Mouse (Mus musculus): ENCODE measurements around the gene Fnip2. TPM values are rescaled to one million over a fixed set of nuclear protein-coding genes. Genes with fewer than 3 reads are reported as not detected.

Gene Fnip2
- polyA plus RNA-seq, 1 experiment from 2014 or later, result 9.9 TPM

- H3K4me2 ChIP-seq (replicated peaks), result no peak overlapping the region
- H3K27me3 ChIP-seq (ENCODE audit: control insufficient read depth, insufficient read depth, low read length), result no peaks in the 10 kb centered on the region
- no peaks in the 10 kb centered on the region for H3K9me3 ChIP-seq (ENCODE audit: control insufficient read depth, low read length)
- no peak overlapping the region for H3K4me3 ChIP-seq (replicated peaks; ENCODE audit: low read length)
- DNase-seq (ENCODE audit: low spot score), result no peak
- no peaks in the 10 kb centered on the region for H3K36me3 ChIP-seq (replicated peaks; ENCODE audit: control insufficient read depth, insufficient read depth)
- 0 out of 2 replicates have a peak, but pooled peaks cover 3% of the 10 kb centered on the region for H3K4me1 ChIP-seq (replicated peaks; ENCODE audit: control insufficient read depth, insufficient read depth, low read length)
- no peak for ATAC-seq (ENCODE audit: low FRiP score)
- 91% methylated on average over 6 of the region's 6 CpGs for WGBS
- H3K9ac ChIP-seq, result no peak overlapping the region
- H3K27ac ChIP-seq, result no peak overlapping the region
Observed at GRCm38 (mm10) chr3:79555061-79555460, 12.5 kb downstream of the Fnip2 start.

DNA sequence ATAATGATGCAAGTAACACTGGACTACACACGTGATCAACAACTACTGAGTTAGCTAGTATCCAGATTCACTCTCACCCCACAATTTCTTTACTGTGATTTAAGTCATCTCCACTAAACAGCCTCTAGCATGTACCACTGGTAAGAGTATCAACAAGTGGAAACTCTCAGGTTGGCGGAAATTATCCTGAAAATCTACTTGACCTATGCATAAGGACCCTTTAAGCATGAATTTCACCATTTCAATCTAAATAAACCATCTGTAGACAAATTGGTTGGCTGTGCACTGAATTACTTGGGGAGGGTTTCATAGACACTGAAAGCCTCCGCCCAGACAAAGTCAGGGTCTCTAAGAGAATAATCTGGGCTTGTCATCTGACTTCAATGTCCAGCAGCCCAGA lies 13.8 kb downstream of the Fnip2 start:
- no peak overlapping the region for H3K4me2 ChIP-seq (replicated peaks)
- H3K36me3 ChIP-seq (replicated peaks; ENCODE audit: control insufficient read depth, insufficient read depth), result no peaks in the 10 kb centered on the region
- no peak overlapping the region for H3K4me3 ChIP-seq (replicated peaks; ENCODE audit: low read length)
- no peaks in the 10 kb centered on the region for H3K27me3 ChIP-seq (ENCODE audit: control insufficient read depth, insufficient read depth, low read length)
- H3K4me1 ChIP-seq (replicated peaks; ENCODE audit: control insufficient read depth, insufficient read depth, low read length), result no peaks in the 10 kb centered on the region
- H3K27ac ChIP-seq, result no peak overlapping the region
- DNase-seq (ENCODE audit: low spot score) (no peak), ATAC-seq (ENCODE audit: low FRiP score) (no peak)
- H3K9ac ChIP-seq, result no peak overlapping the region
- no peaks in the 10 kb centered on the region for H3K9me3 ChIP-seq (ENCODE audit: control insufficient read depth, low read length)
- 96% methylated on average over 3 of the region's 3 CpGs for WGBS

GRCm38 (mm10) chr3:79551826-79552552 lies 15.6 kb downstream of the Fnip2 start:
- H3K36me3 ChIP-seq (replicated peaks; ENCODE audit: control insufficient read depth, insufficient read depth), result no peaks in the 10 kb centered on the region
- ATAC-seq (ENCODE audit: low FRiP score) (no peak), DNase-seq (ENCODE audit: low spot score) (no peak)
- H3K4me3 ChIP-seq (replicated peaks; ENCODE audit: low read length), result no peak overlapping the region
- WGBS, result 85% methylated on average over 10 of the region's 10 CpGs
- no peaks in the 10 kb centered on the region for H3K27me3 ChIP-seq (ENCODE audit: control insufficient read depth, insufficient read depth, low read length)
- no peak overlapping the region for H3K27ac ChIP-seq
- no peaks in the 10 kb centered on the region for H3K4me1 ChIP-seq (replicated peaks; ENCODE audit: control insufficient read depth, insufficient read depth, low read length)
- no peaks in the 10 kb centered on the region for H3K9me3 ChIP-seq (ENCODE audit: control insufficient read depth, low read length)
- no peak overlapping the region for H3K4me2 ChIP-seq (replicated peaks)
- no peak overlapping the region for H3K9ac ChIP-seq

- DNase-seq (ENCODE audit: low spot score), result no peak
- H3K9me3 ChIP-seq (ENCODE audit: control insufficient read depth, low read length), result no peaks in the 10 kb centered on the region
Observed at GRCm38 (mm10) chr3:79549751-79550393, 17.7 kb downstream of the Fnip2 start.

DNA sequence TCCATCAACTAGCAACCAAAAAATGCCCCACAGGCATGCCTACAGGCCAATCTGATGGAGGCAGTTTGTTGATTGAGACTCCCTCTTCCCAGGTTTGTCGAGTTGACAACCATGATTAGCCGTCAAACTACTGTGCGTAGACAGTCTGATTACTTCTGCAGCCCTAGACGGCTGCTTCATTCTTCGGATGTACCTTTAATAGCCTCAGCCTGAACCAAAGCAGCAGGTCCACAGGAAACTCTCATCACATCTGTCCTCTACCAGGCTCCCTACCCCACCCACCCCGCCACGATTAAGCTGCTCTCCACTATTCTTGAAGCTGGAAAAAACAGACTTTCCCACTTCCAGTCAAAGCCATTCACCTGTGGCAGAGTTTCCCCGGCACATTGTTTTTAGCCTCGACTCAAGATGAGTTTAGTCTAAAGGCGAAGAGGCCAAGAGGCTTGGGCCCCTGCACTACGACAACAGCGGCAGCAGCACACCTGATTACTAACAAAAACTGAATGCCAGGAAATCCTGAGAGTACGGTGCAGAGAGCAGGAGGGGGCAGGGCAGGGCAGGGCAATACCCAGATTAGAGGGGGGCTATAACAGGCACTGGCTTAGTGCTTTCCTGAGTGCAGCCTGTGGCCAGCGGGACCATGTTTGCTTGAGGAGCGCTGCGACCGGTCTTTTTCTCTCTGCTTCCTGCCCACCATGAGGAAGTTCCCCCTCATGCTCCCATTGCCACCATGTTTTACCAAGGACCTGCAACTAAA lies 18.7 kb downstream of the Fnip2 start:
- DNase-seq (ENCODE audit: low spot score), result no peak
- H3K9me3 ChIP-seq (ENCODE audit: control insufficient read depth, low read length), result no peaks in the 10 kb centered on the region
- H3K4me2 ChIP-seq (replicated peaks), result no peak overlapping the region
- 89% methylated on average over 17 of the region's 17 CpGs for WGBS
- no peak for ATAC-seq (ENCODE audit: low FRiP score)
- H3K36me3 ChIP-seq (replicated peaks; ENCODE audit: control insufficient read depth, insufficient read depth), result no peaks in the 10 kb centered on the region
- H3K27ac ChIP-seq, result no peak overlapping the region
- no peaks in the 10 kb centered on the region for H3K27me3 ChIP-seq (ENCODE audit: control insufficient read depth, insufficient read depth, low read length)
- H3K4me3 ChIP-seq (replicated peaks; ENCODE audit: low read length), result no peak overlapping the region
- H3K4me1 ChIP-seq (replicated peaks; ENCODE audit: control insufficient read depth, insufficient read depth, low read length), result no peaks in the 10 kb centered on the region
- H3K9ac ChIP-seq, result no peak overlapping the region

More at GRCm38 (mm10) chr3:79549751-79550393, 17.7 kb downstream of the Fnip2 start:
- no peak for ATAC-seq (ENCODE audit: low FRiP score)
- H3K9ac ChIP-seq, result no peak overlapping the region
- no peaks in the 10 kb centered on the region for H3K4me1 ChIP-seq (replicated peaks; ENCODE audit: control insufficient read depth, insufficient read depth, low read length)
- no peak overlapping the region for H3K4me2 ChIP-seq (replicated peaks)
- H3K36me3 ChIP-seq (replicated peaks; ENCODE audit: control insufficient read depth, insufficient read depth), result no peaks in the 10 kb centered on the region
- H3K4me3 ChIP-seq (replicated peaks; ENCODE audit: low read length), result no peak overlapping the region
- no peak overlapping the region for H3K27ac ChIP-seq
- 95% methylated on average over 8 of the region's 8 CpGs for WGBS
- H3K27me3 ChIP-seq (ENCODE audit: control insufficient read depth, insufficient read depth, low read length), result no peaks in the 10 kb centered on the region

DNA sequence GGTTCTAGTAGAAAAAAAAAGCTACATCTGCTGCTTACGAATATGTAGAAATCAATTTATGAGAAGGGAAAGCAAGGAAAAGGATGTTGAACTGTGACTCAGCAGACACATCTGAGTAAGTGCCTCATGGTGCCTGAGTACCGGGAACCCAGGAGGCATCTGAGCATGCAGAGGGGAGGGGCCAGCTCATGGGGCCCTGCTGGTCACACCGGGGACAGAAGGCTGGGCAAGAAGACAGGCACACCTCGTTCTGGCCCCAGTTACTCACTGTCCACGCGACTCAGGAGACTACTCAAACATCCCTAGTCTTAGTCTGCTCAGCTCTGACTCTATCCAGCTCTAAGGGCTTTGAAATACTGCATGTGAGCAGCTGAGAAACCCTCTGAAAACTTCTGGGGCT lies 25.0 kb downstream of the Fnip2 start:
- DNase-seq (ENCODE audit: low spot score), result no peak
- H3K36me3 ChIP-seq (replicated peaks; ENCODE audit: control insufficient read depth, insufficient read depth), result no peaks in the 10 kb centered on the region
- H3K4me2 ChIP-seq (replicated peaks), result no peak overlapping the region
- H3K27ac ChIP-seq, result no peak overlapping the region
- ATAC-seq (ENCODE audit: low FRiP score), result no peak
- H3K27me3 ChIP-seq (ENCODE audit: control insufficient read depth, insufficient read depth, low read length), result no peaks in the 10 kb centered on the region
- H3K4me3 ChIP-seq (replicated peaks; ENCODE audit: low read length), result no peak overlapping the region
- no peak overlapping the region for H3K9ac ChIP-seq
- 45% methylated on average over 6 of the region's 6 CpGs for WGBS
- no peaks in the 10 kb centered on the region for H3K4me1 ChIP-seq (replicated peaks; ENCODE audit: control insufficient read depth, insufficient read depth, low read length)
- H3K9me3 ChIP-seq (ENCODE audit: control insufficient read depth, low read length), result no peaks in the 10 kb centered on the region

- H3K9me3 ChIP-seq (ENCODE audit: control insufficient read depth, low read length), result no peaks in the 10 kb centered on the region
- H3K9ac ChIP-seq, result no peak overlapping the region
- H3K4me2 ChIP-seq (replicated peaks), result no peak overlapping the region
- no peak for ATAC-seq (ENCODE audit: low FRiP score)
- no peak for DNase-seq (ENCODE audit: low spot score)
- no peaks in the 10 kb centered on the region for H3K27me3 ChIP-seq (ENCODE audit: control insufficient read depth, insufficient read depth, low read length)
- H3K4me1 ChIP-seq (replicated peaks; ENCODE audit: control insufficient read depth, insufficient read depth, low read length), result no peaks in the 10 kb centered on the region
- H3K4me3 ChIP-seq (replicated peaks; ENCODE audit: low read length), result no peak overlapping the region
- H3K27ac ChIP-seq, result no peak overlapping the region
- no peaks in the 10 kb centered on the region for H3K36me3 ChIP-seq (replicated peaks; ENCODE audit: control insufficient read depth, insufficient read depth)
Observed at GRCm38 (mm10) chr3:79539656-79540055, 27.9 kb downstream of the Fnip2 start.

DNA sequence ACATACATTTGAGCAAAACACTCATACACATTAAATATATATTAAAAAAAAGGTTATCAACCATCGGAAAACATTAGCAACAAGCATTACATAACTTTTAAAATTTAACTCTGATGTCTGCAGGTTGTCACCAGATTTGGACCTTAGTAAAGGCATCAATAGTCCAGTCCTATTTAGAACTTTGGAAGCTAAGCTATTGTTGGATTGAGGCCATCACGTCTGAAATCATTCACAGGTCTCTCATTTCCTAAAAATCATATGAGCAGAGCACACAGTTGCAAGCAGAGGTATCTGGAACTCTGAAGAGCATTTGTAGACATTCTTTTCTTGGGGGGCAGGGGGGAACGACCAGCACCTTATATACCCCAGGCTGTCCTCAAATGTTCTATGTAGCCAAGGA lies 28.5 kb downstream of the Fnip2 start:
- 91% methylated on average over 3 of the region's 3 CpGs for WGBS
- DNase-seq (ENCODE audit: low spot score), result no peak
- no peaks in the 10 kb centered on the region for H3K4me1 ChIP-seq (replicated peaks; ENCODE audit: control insufficient read depth, insufficient read depth, low read length)
- H3K4me2 ChIP-seq (replicated peaks), result no peak overlapping the region
- no peaks in the 10 kb centered on the region for H3K27me3 ChIP-seq (ENCODE audit: control insufficient read depth, insufficient read depth, low read length)
- no peak overlapping the region for H3K27ac ChIP-seq
- no peak for ATAC-seq (ENCODE audit: low FRiP score)
- H3K9ac ChIP-seq, result no peak overlapping the region
- no peaks in the 10 kb centered on the region for H3K36me3 ChIP-seq (replicated peaks; ENCODE audit: control insufficient read depth, insufficient read depth)
- H3K4me3 ChIP-seq (replicated peaks; ENCODE audit: low read length), result no peak overlapping the region
- H3K9me3 ChIP-seq (ENCODE audit: control insufficient read depth, low read length), result no peaks in the 10 kb centered on the region

GRCm38 (mm10) chr3:79538342-79538741 lies 29.3 kb downstream of the Fnip2 start:
- Histone ChIP-seq H3K27me3 (ENCODE audit: control insufficient read depth, insufficient read depth, low read length) (no peaks in the 10 kb centered on the region), H3K27ac (no peak overlapping the region), H3K4me2 (replicated peaks) (no peak overlapping the region), H3K36me3 (replicated peaks; ENCODE audit: control insufficient read depth, insufficient read depth) (no peaks in the 10 kb centered on the region), H3K4me1 (replicated peaks; ENCODE audit: control insufficient read depth, insufficient read depth, low read length) (no peaks in the 10 kb centered on the region), H3K4me3 (replicated peaks; ENCODE audit: low read length) (no peak overlapping the region), H3K9me3 (ENCODE audit: control insufficient read depth, low read length) (no peaks in the 10 kb centered on the region), H3K9ac (no peak overlapping the region)
- WGBS, result 94% methylated on average over 3 of the region's 3 CpGs
- DNase-seq (ENCODE audit: low spot score) (no peak), ATAC-seq (ENCODE audit: low FRiP score) (no peak)

Measured in hindbrain, embryonic 14.5 days (tissue).